Mouse (Mus musculus) adrenal gland, adult 8-10 months (tissue): ENCODE measurements around the gene Nrm. TPM values are rescaled to one million over a fixed set of nuclear protein-coding genes. Genes with fewer than 3 reads are reported as not detected.

ENCODE experiments used
- DNase-seq: peaks from one replicate; pipeline ENCODE4 v3.0.0; 2022
- total RNA-seq, 4 experiments: library from RNA; stranded (reverse); gene quantifications; 2 replicates each; pipeline ENCODE4 v1.2.4; 2022

Gene Nrm
- total RNA-seq: 1 to 10 TPM; 2.5 to 5.4 (median 5.0) TPM

DNA sequence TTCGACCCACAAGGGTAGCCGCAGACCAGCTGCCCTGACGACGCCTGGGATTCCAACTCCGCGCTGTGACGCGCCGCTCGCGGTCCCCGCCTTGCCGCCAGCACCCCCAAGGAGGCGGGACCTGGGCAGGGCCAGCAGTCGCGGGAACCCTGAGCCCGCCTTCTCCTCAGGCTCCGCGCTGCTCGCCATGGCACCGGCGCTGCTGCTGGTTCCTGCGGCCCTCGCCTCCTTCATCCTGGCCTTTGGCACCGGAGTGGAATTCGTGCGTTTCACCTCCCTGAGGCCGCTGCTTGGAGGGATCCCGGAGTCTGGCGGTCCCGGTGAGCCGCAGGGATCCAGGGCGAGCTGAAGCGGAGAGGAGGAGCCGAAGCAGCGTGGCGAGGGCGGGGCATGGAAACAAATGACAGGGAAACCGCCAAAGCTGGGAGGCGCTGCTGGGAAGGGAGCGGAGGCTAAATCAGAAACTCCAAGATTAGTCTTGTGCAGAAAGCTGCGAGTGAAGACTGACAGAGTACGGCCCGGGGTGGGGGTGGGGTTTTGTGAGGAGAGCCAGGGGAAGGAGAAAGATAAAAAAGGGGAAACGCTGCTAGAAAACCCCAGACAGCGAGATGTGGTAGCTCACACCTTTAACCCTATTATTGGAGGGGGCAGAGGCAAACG is at the start of gene Nrm:
Nrm (plus strand) TSS at position 121 of the 660 bp plus-strand sequence.
- DNase-seq: peak; percentile 81

DNA sequence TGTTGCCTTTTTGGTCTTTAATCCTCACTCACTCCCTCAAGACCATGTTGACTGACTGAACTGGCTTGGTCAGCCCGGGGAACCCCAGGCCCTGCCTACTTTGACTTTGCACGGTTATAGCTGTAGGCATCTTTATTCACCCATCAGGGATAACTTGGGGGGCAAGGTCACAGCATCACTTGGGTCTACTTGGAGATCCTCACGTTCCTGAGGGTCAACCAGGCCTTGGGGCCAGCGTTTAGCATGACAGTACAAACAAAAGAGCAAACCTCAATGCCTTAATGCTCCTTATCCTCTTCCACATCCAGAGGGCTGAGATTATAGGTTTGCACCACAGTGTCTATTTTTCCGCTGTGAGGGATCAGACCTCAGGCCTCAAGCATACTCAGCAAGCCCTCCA is 48.8 kb upstream of the Nrm start:
- DNase-seq: no peak

DNA sequence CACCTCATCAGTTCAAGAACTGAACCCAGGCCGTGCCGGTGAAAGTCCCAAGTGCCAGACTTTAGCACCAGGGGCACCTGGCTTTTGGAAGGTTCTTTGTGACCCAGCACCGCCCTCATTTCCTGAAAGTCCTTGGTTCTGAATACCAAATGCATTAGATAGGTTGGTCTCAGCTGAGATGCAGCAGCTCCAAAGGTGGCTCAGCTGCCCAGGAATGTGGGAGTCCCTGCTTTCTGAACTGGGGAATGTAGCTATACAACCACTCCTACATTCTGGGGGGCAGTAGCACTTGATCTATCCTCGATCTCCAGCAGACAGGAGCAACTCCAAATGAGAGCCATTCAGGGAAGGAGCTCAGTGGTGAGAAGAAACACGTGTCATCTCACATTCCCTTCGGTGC is 48.4 kb upstream of the Nrm start:
- no peak for DNase-seq

GRCm38 (mm10) chr17:35813245-35813647 is 47.9 kb upstream of the Nrm start:
- DNase-seq: peak; percentile 95

DNA sequence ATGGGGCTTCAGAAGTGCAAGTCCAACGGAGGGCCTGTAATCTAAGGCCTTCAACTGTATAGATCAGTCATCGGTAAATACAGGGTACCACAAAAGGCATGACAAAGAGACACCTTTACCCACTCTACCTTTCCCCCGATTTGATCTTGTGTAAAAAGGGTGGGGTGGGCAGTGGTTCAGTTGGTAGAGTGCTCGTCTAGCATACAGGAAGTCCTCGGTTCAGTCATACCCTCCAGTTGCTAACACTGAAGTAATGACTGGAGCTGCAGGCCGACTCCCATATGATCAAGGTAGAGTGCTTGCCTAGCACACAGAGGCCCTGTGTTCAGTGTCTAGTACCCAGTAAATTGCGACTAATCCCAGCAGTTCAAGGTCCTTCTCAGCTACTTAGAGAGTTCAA is 47.5 kb upstream of the Nrm start:
- no peak for DNase-seq

- no peak for DNase-seq
Observed at GRCm38 (mm10) chr17:35814678-35815077, 46.4 kb upstream of the Nrm start.

- DNase-seq: no peak
Observed at GRCm38 (mm10) chr17:35815836-35816235, 45.3 kb upstream of the Nrm start.

DNA sequence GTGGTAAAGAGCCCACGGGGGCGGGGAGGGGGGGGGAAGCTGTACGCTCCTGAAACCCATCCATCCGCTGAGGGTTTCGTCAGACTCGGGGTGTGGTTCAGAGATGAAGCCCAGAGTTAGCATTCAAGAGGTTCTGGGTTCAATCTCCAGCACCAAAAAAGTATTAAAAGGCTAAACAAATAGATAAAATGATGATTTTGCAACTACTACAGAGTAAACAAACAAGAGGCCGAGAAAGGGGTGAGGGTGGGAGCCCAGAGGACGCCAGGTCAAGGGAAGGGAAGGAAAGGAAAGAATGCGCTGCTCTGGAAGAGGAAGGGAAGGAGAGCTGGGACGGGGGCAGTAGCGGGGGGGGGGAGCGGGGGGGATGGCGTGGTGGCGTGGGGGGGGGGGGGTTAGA is 44.4 kb upstream of the Nrm start:
- DNase-seq: no peak

DNA sequence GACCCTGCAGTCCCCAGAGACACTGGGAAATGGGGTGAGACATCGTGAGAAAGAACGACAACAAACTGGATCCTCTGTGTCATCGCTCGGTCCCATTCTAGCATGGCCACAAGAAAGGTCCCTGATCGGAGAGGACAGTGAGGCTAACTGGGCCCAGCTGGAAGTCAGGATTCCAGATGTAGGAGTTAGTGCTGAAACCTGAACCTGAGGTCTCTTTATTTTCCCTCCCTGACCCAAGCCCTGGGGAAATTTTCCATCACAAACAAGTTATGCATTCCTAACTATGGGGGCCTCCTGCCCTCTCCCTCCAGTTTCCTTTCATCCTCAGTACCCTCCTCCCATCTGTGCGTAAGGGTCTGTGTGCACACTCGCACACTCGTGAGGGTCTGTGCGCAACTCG is 43.9 kb upstream of the Nrm start:
- no peak for DNase-seq

DNA sequence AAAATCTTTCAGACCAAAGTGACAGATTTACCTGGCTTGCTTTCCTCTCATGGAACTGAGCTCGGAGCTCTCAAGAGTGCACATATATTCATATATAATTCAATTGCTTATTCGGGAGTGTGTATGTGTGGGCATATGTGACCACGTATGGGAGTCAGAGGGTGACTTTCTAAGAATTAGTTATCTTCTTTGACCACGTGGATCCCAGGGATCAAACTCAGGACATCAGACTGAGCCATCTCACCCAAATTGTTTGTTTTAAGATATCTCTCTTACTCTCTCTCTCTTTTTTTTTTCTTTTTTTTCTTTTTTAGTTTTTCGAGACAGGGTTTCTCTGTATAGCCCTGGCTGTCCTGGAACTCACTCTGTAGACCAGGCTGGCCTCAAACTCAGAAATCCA is 41.0 kb upstream of the Nrm start:
- DNase-seq: no peak

- DNase-seq: peak; percentile 87
Observed at GRCm38 (mm10) chr17:35821439-35822430, 39.4 kb upstream of the Nrm start, which contains the start of gene Ier3. Gene Ier3 (plus strand): TSS chr17:35821684.

- no peak for DNase-seq
Observed at GRCm38 (mm10) chr17:35822564-35822963, 38.6 kb upstream of the Nrm start.

- peak; percentile 87 for DNase-seq
Observed at GRCm38 (mm10) chr17:35822964-35823937, 37.9 kb upstream of the Nrm start, which contains the start of gene Flot1. Gene Flot1 (plus strand): TSS chr17:35823230.

GRCm38 (mm10) chr17:35824402-35824801 is 36.7 kb upstream of the Nrm start:
- no peak for DNase-seq

GRCm38 (mm10) chr17:35825109-35825850 is 35.8 kb upstream of the Nrm start:
- no peak for DNase-seq

GRCm38 (mm10) chr17:35829737-35830136 is 31.4 kb upstream of the Nrm start:
- peak; percentile 80 for DNase-seq

GRCm38 (mm10) chr17:35832400-35833238 is 28.5 kb upstream of the Nrm start:
- no peak for DNase-seq

DNA sequence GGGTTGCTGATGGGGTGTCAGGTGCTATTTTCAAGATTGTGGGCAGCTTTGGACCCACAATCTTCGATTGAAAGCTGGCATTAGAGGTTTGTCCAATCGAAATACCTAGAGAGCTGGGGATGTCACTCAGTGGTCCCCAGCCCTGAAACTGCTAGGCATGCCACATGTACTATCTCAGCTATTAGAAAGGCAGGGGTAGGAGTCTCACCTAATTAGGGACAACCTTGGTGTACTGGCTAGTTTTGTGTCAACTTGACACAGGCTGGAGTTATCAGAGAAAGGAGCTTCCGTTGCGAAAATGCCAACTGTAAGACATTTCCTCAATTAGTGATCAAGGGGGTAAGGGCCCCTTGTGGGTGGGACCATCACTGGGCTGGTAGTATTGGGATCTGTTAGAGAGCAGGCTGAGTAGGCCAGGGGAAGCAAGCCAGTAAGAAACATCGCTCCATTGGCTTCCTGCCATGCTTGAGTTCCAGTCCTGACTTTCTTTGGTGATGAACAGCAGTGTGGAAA is 27.8 kb upstream of the Nrm start:
- DNase-seq: no peak

DNA sequence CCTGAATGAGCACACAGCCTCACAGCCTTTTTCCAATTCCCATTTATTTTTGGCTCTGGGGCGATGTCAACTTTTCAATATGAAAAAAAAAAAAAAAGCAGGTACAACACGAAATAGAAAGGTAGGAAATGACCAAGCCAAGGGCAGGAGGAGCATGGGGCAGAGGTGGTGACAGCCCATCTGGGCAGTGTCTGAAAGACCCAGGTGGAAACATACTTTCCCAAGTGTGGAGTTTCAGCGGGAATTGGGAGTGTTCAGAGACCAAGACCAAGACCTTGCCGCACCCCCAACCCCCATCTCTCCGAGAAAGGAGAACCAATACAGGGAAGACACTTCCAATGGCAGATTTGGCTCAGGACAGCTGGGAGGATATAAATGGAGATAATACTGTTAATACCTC is 27.2 kb upstream of the Nrm start:
- no peak for DNase-seq

DNA sequence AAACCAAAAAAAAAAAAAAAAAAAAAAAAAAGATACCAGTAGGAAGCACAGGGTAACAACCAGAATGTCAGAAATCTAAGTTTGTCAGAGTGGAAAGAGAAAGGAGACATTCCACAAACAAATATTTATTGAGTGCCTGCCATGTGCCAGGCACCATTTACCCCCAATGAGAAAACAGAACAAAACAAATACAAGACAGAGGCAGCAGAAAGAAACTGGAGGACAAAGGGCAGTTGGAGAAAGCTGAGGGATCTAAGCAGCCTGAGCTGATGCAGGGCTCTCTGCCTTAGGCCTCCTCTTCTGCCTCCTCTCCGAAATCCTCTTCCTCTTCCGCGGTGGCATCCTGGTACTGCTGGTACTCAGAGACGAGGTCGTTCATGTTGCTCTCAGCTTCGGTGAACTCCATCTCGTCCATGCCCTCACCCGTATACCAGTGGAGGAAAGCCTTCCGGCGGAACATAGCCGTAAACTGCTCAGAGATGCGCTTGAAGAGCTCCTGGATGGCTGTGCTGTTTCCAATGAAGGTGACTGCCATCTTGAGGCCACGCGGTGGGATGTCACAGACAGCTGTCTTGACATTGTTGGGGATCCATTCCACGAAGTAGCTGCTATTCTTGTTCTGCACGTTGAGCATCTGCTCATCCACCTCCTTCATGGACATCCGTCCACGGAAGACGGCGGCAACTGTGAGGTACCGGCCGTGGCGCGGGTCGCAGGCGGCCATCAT is 26.3 kb upstream of the Nrm start:
- DNase-seq: no peak
